Mouse (Mus musculus) CH12F3 (cell line): Measurements from ENCODE around the gene Dock7.
"Not testable (repeated sequence)": the region's sequence is repeated elsewhere in the genome, so short reads cannot be mapped to it uniquely, and the experiment has no call there.

Source experiments
- in situ Hi-C: fragments of 300-500 bp; cut with MboI; formaldehyde crosslinking; loops from 2 replicates; pipeline ENCODE4 v1.14.3; 2020; ENCODE audit warnings: low sequenced_read_pairs

The Dock7 gene

GRCm38 (mm10) chr4:99011039-99011438, 109.7 kb downstream of the Dock7 start:
- in situ Hi-C loops, result no loop called here

GRCm38 (mm10) chr4:99006319-99006718, 114.4 kb downstream of the Dock7 start:
- in situ Hi-C loops, result no loop called here

GRCm38 (mm10) chr4:99005574-99005973, 115.1 kb downstream of the Dock7 start:
- in situ Hi-C loops, result no loop called here

GRCm38 (mm10) chr4:98993491-98993890, 127.2 kb downstream of the Dock7 start:
- in situ Hi-C loops, result no loop called here

GRCm38 (mm10) chr4:98984701-98985100, 136.0 kb downstream of the Dock7 start:
- in situ Hi-C loops, result no loop called here

GRCm38 (mm10) chr4:98979976-98980375, 140.7 kb downstream of the Dock7 start:
- in situ Hi-C loops, result not testable (repeated sequence)

GRCm38 (mm10) chr4:98978693-98979092, 142.0 kb downstream of the Dock7 start:
- in situ Hi-C loops, result no loop called here

GRCm38 (mm10) chr4:98978288-98978687, 142.4 kb downstream of the Dock7 start:
- in situ Hi-C loops, result not testable (repeated sequence)

GRCm38 (mm10) chr4:98975741-98976140, 145.0 kb downstream of the Dock7 start:
- in situ Hi-C loops, result no loop called here

GRCm38 (mm10) chr4:98969946-98970345, 150.8 kb downstream of the Dock7 start:
- in situ Hi-C loops, result no loop called here

- in situ Hi-C loops, result no loop called here
Observed at GRCm38 (mm10) chr4:98960243-98960642, 160.5 kb downstream of the Dock7 start.

GRCm38 (mm10) chr4:98955986-98956385, 164.7 kb downstream of the Dock7 start:
- in situ Hi-C loops, result no loop called here

GRCm38 (mm10) chr4:98950563-98950962, 170.2 kb downstream of the Dock7 start:
- in situ Hi-C loops, result no loop called here

- in situ Hi-C loops, result not testable (repeated sequence)
Observed at GRCm38 (mm10) chr4:98938210-98938609, 182.5 kb downstream of the Dock7 start.

- in situ Hi-C loops, result no loop called here
Observed at GRCm38 (mm10) chr4:98936036-98936435, 184.7 kb downstream of the Dock7 start.

GRCm38 (mm10) chr4:98925250-98925781, 195.4 kb downstream of the Dock7 start:
- in situ Hi-C loops, result no loop called here

GRCm38 (mm10) chr4:98924906-98925178, 195.9 kb downstream of the Dock7 start:
- in situ Hi-C loops, result no loop called here

- in situ Hi-C loops, result no loop called here
Observed at GRCm38 (mm10) chr4:98924071-98924905, 196.4 kb downstream of the Dock7 start.

GRCm38 (mm10) chr4:98923568-98924070, 197.1 kb downstream of the Dock7 start, which contains the start of gene Usp1:
Gene Usp1, plus strand, starts transcription at chr4:98923810.
- in situ Hi-C loops, result no loop called here

- in situ Hi-C loops, result no loop called here
Observed at GRCm38 (mm10) chr4:98922643-98923567, 197.8 kb downstream of the Dock7 start.

GRCm38 (mm10) chr4:98922061-98922642, 198.6 kb downstream of the Dock7 start:
- in situ Hi-C loops, result no loop called here
